Mouse (Mus musculus) intestine, embryonic 16.5 days (tissue): ENCODE data around the gene Wnt11. TPM values are rescaled to one million over a fixed set of nuclear protein-coding genes. Genes with fewer than 3 reads are reported as not detected.

Experiments used
- ATAC-seq: fragments of 200-750 bp; cut with Nextera tagmentation; 2 replicates; pipeline ENCODE4 v1.8.0; 2017; ENCODE audit warnings: moderate TSS enrichment, moderate library complexity
- H3K27ac ChIP-seq: fragments of 300-500 bp; sonication (generic); 2 replicates; pipeline ENCODE4 v1.5.1; 2014; ENCODE audit warnings: mild to moderate bottlenecking, low read length
- H3K27me3 ChIP-seq: fragments of 300-500 bp; sonication (generic); replicated peaks from 2 replicates; pipeline ENCODE4 v1.6.1; 2014; ENCODE audit warnings: low read length, control low read depth, mixed read lengths; ENCODE audit not compliant: control insufficient read depth, insufficient read depth
- H3K36me3 ChIP-seq: fragments of 300-500 bp; sonication (generic); 2 replicates; pipeline ENCODE4 v1.6.1; 2014; ENCODE audit warnings: low read length, control low read depth; ENCODE audit not compliant: control insufficient read depth, insufficient read depth
- H3K4me1 ChIP-seq: fragments of 300-500 bp; sonication (generic); 2 replicates; pipeline ENCODE4 v1.6.1; 2014; ENCODE audit warnings: low read length, control low read depth, mixed read lengths; ENCODE audit not compliant: control insufficient read depth, insufficient read depth
- H3K4me2 ChIP-seq: fragments of 300-500 bp; sonication (generic); 2 replicates; pipeline ENCODE4 v1.6.1; 2014; ENCODE audit warnings: low read depth, low read length, control low read depth
- H3K4me3 ChIP-seq: fragments of 300-500 bp; sonication (generic); 2 replicates; pipeline ENCODE4 v1.5.1; 2014; ENCODE audit warnings: mild to moderate bottlenecking, low read length
- H3K9ac ChIP-seq: fragments of 300-500 bp; sonication (generic); 2 replicates; pipeline ENCODE4 v1.6.1; 2014; ENCODE audit warnings: low read depth, low read length
- H3K9me3 ChIP-seq: fragments of 300-500 bp; sonication (generic); 2 replicates; pipeline ENCODE4 v1.6.1; 2016; ENCODE audit warnings: low read length, control low read depth; ENCODE audit not compliant: control insufficient read depth
- WGBS: fragments of 180-500 bp; shearing (Covaris S2); extraction: QIAGEN DNeasy Blood & Tissue Kit; methylation state at CpG from one replicate; pipeline ENCODE4 v1.1.7; 2014; 5-methylcytosine and 5-hydroxymethylcytosine counted together
- polyA plus RNA-seq: library from polyadenylated mRNA; unstranded; fragments of >200 nt; fragmentation: Nextera tagmentation; extraction: Ambion mirVana; gene quantifications from 2 replicates; pipeline ENCODE4 v1.2.1, GENCODE M21; 2015

Gene Wnt11
- polyA plus RNA-seq, result 1.8 and 2.0 TPM in 2 replicates

- H3K27me3 ChIP-seq, result peaks cover 45% of the 10 kb centered on the region
- no peaks in the 10 kb centered on the region for H3K36me3 ChIP-seq
- peak within 1 kb of the TSS; percentile 66 for H3K9ac ChIP-seq
- H3K27ac ChIP-seq, result no peak within 1 kb of the TSS
- no peak for ATAC-seq
- no peaks in the 10 kb centered on the region for H3K9me3 ChIP-seq
- under 1% methylated on average over 66 of the region's 66 CpGs for WGBS
- peaks cover 33% of the 10 kb centered on the region for H3K4me1 ChIP-seq
- H3K4me3 ChIP-seq, result peak within 1 kb of the TSS; percentile 59
- peak within 1 kb of the TSS; percentile 99 for H3K4me2 ChIP-seq
These were observed at the start of gene Wnt11 for GRCm38 (mm10) chr7:98834711-98835321. Wnt11 (plus strand) TSS chr7:98835112.

- no peak overlapping the region for H3K4me2 ChIP-seq
- no peak overlapping the region for H3K9ac ChIP-seq
- H3K27me3 ChIP-seq, result no peaks in the 10 kb centered on the region
- peaks cover 24% of the 10 kb centered on the region for H3K4me1 ChIP-seq
- no peak for ATAC-seq
- 25% methylated on average over 11 of the region's 11 CpGs for WGBS
- no peaks in the 10 kb centered on the region for H3K9me3 ChIP-seq
- H3K4me3 ChIP-seq, result no peak overlapping the region
- H3K36me3 ChIP-seq, result no peaks in the 10 kb centered on the region
- H3K27ac ChIP-seq, result no peak overlapping the region; the same call in 1 of the 2 replicates
These were observed 47.9 kb upstream of the Wnt11 start for GRCm38 (mm10) chr7:98786792-98787612.

- Histone ChIP-seq H3K4me3 (no peak overlapping the region), H3K36me3 (no peaks in the 10 kb centered on the region), H3K9ac (no peak overlapping the region), H3K9me3 (no peaks in the 10 kb centered on the region), H3K4me2 (no peak overlapping the region), H3K27me3 (no peaks in the 10 kb centered on the region), H3K27ac (no peak overlapping the region), H3K4me1 (peaks cover 20% of the 10 kb centered on the region)
- no peak for ATAC-seq
- WGBS, result 39% methylated on average over 7 of the region's 7 CpGs
These were observed 46.2 kb upstream of the Wnt11 start for GRCm38 (mm10) chr7:98788721-98789120.

GRCm38 (mm10) chr7:98789121-98789520 lies 45.8 kb upstream of the Wnt11 start:
- no peak overlapping the region for H3K27ac ChIP-seq
- no peak overlapping the region for H3K4me3 ChIP-seq
- no peaks in the 10 kb centered on the region for H3K27me3 ChIP-seq
- ATAC-seq, result no peak
- H3K9ac ChIP-seq, result no peak overlapping the region
- peaks cover 16% of the 10 kb centered on the region for H3K4me1 ChIP-seq
- H3K9me3 ChIP-seq, result no peaks in the 10 kb centered on the region
- 53% methylated on average over 4 of the region's 4 CpGs for WGBS
- no peaks in the 10 kb centered on the region for H3K36me3 ChIP-seq
- no peak overlapping the region for H3K4me2 ChIP-seq

- Histone ChIP-seq H3K4me2 (no peak overlapping the region), H3K27ac (no peak overlapping the region), H3K4me1 (peaks cover 5% of the 10 kb centered on the region; the same call in 1 of the 2 replicates), H3K4me3 (no peak overlapping the region), H3K36me3 (no peaks in the 10 kb centered on the region), H3K9ac (no peak overlapping the region), H3K9me3 (no peaks in the 10 kb centered on the region), H3K27me3 (no peaks in the 10 kb centered on the region)
- ATAC-seq, result no peak
- 76% methylated on average over 5 of the region's 5 CpGs for WGBS
These were observed 43.0 kb upstream of the Wnt11 start for GRCm38 (mm10) chr7:98791864-98792263.

- 62% methylated on average over 5 of the region's 5 CpGs for WGBS
- no peak for ATAC-seq
- H3K4me2 ChIP-seq, result no peak overlapping the region
These were observed 41.1 kb upstream of the Wnt11 start for GRCm38 (mm10) chr7:98793811-98794210.

GRCm38 (mm10) chr7:98794444-98794843 lies 40.5 kb upstream of the Wnt11 start:
- H3K36me3 ChIP-seq, result no peaks in the 10 kb centered on the region
- no peak overlapping the region for H3K9ac ChIP-seq
- WGBS, result 74% methylated on average over 3 of the region's 3 CpGs
- no peak overlapping the region for H3K4me3 ChIP-seq
- ATAC-seq, result no peak
- no peaks in the 10 kb centered on the region for H3K9me3 ChIP-seq
- H3K4me1 ChIP-seq, result no peaks in the 10 kb centered on the region
- H3K27ac ChIP-seq, result no peak overlapping the region
- no peaks in the 10 kb centered on the region for H3K27me3 ChIP-seq
- H3K4me2 ChIP-seq, result no peak overlapping the region

More at GRCm38 (mm10) chr7:98793811-98794210, 41.1 kb upstream of the Wnt11 start:
- H3K9ac ChIP-seq, result no peak overlapping the region
- H3K9me3 ChIP-seq, result no peaks in the 10 kb centered on the region
- no peak overlapping the region for H3K27ac ChIP-seq
- H3K27me3 ChIP-seq, result no peaks in the 10 kb centered on the region
- no peaks in the 10 kb centered on the region for H3K36me3 ChIP-seq
- H3K4me3 ChIP-seq, result no peak overlapping the region
- no peaks in the 10 kb centered on the region for H3K4me1 ChIP-seq

GRCm38 (mm10) chr7:98795637-98796036 lies 39.3 kb upstream of the Wnt11 start:
- no peaks in the 10 kb centered on the region for H3K4me1 ChIP-seq
- H3K9ac ChIP-seq, result no peak overlapping the region
- no peak overlapping the region for H3K4me2 ChIP-seq
- H3K4me3 ChIP-seq, result no peak overlapping the region
- no peaks in the 10 kb centered on the region for H3K9me3 ChIP-seq
- no peaks in the 10 kb centered on the region for H3K36me3 ChIP-seq
- WGBS, result 64% methylated on average over 5 of the region's 5 CpGs
- ATAC-seq, result no peak
- H3K27ac ChIP-seq, result 0 out of 2 replicates have a peak overlapping the region, but pooled peaks have one; percentile 25
- no peaks in the 10 kb centered on the region for H3K27me3 ChIP-seq

GRCm38 (mm10) chr7:98797347-98798133 lies 37.4 kb upstream of the Wnt11 start:
- H3K36me3 ChIP-seq, result no peaks in the 10 kb centered on the region
- H3K27ac ChIP-seq, result no peak overlapping the region
- H3K4me1 ChIP-seq, result no peaks in the 10 kb centered on the region
- H3K9ac ChIP-seq, result no peak overlapping the region
- H3K4me3 ChIP-seq, result no peak overlapping the region
- no peak for ATAC-seq
- no peak overlapping the region for H3K4me2 ChIP-seq
- no peaks in the 10 kb centered on the region for H3K9me3 ChIP-seq
- no peaks in the 10 kb centered on the region for H3K27me3 ChIP-seq
- WGBS, result 52% methylated on average over 5 of the region's 5 CpGs
